Mouse (Mus musculus) left cerebral cortex, adult 11 months (tissue): Measurements from ENCODE around the gene Cmtm8.

Experiments used
- DNase-seq: peaks from one replicate; pipeline ENCODE4 v3.0.0; 2022; ENCODE audit warnings: low spot score

Cmtm8 gene

GRCm38 (mm10) chr9:114821548-114822289, 22.2 kb downstream of the Cmtm8 start:
- no peak for DNase-seq

- DNase-seq = no peak
These were observed 25.0 kb downstream of the Cmtm8 start for GRCm38 (mm10) chr9:114818918-114819317.

DNA sequence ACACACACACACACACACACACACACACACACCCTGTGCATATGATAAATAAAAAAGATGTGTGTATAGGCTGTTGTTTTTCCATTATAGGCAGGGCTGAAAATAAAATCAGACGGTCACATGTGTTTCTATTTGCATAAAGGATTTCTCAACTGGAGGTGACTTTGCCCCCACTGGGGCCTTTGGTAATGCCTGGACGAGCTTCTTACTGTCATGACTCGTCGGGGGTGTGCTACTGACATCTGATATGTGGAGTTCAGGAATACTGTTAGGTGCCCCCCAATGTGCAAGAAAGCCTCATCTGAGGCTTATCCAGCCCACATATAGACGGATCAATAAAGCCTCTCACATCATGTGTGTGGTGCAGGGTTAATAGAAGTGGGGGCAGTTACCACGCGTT, 26.9 kb downstream of the Cmtm8 start:
- DNase-seq = no peak

DNA sequence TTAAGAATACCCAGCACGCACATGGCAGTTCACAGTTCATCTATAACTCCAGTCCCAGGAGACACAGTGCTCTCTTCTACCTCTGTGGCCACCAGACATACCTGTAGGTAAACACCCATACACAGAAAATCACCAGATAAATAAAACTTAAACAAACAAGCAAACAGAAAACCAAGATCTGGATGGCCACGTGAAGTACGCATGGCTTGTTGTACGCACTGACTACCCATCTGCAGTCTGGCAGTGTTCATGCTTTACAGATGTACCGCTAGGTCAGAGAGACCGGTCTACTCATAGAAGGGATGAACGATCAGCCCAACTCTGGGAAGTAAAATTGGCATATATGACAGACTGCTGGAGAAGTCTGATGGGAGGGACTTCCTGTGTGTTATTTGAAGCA, 27.8 kb downstream of the Cmtm8 start:
- DNase-seq = no peak

GRCm38 (mm10) chr9:114815315-114815714, 28.6 kb downstream of the Cmtm8 start:
- no peak for DNase-seq

DNA sequence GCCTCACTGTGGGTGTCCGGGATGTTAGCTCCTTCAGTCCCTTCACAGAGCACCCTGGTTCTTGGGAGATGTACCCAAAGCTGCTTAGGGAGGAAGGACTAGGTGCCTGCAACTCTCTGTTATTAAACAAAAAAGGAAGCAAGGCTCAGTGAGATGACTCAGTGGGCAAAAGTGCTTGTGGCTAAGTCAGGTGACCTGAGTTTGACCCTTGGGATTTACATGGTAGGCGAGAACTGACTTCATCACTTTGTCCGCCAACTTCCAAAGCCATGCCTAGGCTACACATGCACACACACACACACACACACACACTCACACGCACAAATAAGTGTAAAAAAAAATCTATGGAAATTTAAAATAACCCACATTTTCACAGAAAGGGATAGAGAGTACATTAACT, 32.0 kb downstream of the Cmtm8 start:
- no peak for DNase-seq

- no peak for DNase-seq
These were observed 33.1 kb downstream of the Cmtm8 start for GRCm38 (mm10) chr9:114810837-114811236.

DNA sequence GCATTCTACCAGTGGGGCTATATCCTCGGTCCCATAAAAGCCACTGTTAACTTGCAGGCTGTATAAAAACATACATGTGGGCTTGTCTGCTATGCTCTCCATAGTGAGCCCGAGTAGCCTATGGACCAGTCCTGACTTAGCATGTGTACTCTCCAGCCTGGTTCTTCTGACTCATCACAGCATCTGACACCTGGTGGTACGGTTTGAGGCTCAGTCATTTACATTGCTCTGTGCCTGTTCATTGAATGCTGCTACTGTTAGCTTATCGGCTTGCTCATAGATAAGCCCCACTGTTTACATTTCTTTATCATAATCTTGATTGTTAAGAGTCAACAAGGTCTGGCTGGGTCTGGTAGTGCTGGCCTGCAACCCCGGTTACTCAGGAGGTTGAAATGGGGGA, 35.3 kb downstream of the Cmtm8 start:
- no peak for DNase-seq

- no peak for DNase-seq
These were observed 36.7 kb downstream of the Cmtm8 start for GRCm38 (mm10) chr9:114807261-114807660.

GRCm38 (mm10) chr9:114805151-114805671, 38.7 kb downstream of the Cmtm8 start:
- peak; percentile 44 for DNase-seq

DNA sequence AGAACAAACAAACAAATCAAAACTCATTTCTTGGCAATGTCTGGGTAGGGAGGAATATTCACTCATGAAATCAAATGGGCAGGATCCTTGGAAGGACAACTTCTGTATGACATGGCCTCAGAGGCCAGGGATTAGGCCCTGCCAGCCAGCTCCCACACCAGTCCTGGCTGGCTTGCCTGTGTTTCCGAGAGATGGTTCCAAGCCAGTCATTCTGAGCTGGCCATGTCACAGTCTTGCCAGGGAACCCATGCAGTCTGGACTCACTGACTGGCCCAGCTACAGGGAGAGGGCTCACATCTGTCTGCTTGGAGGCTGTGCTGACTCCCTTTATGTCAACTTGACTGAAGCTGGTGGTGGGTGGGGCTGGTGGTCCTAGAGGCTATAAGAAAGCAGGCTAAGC, 41.8 kb downstream of the Cmtm8 start:
- DNase-seq = no peak

- no peak for DNase-seq
These were observed 42.7 kb downstream of the Cmtm8 start for GRCm38 (mm10) chr9:114801301-114801700.

- no peak for DNase-seq
These were observed 44.4 kb downstream of the Cmtm8 start for GRCm38 (mm10) chr9:114799498-114800107.

DNA sequence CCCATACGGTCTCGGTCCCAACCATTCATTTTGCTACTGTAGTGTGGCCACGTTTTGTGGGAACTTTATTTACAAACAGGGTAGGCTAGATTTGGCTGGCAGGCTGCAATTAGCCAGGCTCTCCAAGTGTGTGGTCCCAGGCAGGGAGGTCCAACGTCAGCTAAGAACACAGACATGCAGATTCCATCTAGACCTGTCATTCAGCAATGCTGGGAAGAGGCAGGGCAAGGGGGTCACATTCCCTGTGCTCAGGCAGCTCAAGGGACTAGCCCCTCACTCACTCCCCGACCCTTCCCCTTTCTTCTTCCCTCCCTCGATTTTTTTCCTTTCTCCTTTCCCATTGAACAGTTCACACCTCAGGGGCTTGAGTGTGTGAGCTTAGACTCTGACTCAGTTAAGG, 45.1 kb downstream of the Cmtm8 start:
- no peak for DNase-seq

- peak; percentile 83 for DNase-seq
These were observed 46.5 kb downstream of the Cmtm8 start for GRCm38 (mm10) chr9:114797329-114798004.

DNA sequence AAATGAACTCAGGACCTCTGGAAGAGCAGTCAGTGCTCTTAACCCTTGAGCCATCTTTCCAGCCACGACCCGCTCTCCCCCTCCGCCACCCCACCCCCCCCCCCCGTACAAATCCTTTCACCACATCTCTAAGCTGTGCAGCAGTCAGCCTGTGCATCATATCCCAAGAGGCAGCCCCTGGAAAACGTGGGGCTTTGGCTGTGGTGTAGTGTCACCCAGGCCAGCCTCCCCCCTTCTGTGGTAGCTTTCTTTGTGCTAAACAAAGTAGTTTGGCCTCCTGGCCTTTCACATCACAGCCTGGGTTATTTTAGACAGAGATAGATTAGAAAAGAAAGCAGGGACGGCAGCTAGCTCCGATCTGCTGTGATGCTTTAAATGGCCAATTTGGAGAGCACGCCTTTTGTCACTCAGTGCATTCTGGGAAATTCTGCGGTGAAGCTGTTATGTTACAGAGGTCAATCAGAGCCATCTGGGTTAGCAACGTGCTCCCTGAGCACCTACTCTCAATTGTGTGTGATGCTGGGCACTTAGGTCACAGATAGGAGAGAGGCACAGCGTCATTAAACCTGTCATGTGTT, 47.4 kb downstream of the Cmtm8 start:
- DNase-seq = no peak

GRCm38 (mm10) chr9:114794491-114794890, 49.5 kb downstream of the Cmtm8 start:
- DNase-seq = no peak

- no peak for DNase-seq
These were observed 50.1 kb downstream of the Cmtm8 start for GRCm38 (mm10) chr9:114793764-114794295.

- DNase-seq = no peak
These were observed 54.0 kb downstream of the Cmtm8 start for GRCm38 (mm10) chr9:114789989-114790388.

DNA sequence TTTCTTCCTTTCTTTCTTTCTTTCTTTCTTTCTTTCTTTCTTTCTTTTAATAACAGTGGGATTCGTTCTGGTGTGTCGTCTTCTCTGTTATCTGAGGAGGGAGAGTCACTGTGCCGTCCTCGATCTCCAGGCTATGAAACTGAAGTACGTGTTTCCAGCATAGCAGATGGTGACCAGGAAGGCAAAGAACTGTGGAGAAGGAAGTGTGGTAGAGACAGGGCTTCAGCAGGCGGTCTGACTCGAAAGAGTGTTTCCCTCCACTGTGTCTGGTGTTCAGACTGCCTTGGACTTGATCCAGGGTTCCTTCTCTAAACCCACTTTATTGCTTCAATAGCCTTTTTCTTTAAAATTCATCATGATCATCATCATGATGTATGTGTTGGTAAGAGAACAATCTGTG, 54.4 kb downstream of the Cmtm8 start:
- DNase-seq = no peak

DNA sequence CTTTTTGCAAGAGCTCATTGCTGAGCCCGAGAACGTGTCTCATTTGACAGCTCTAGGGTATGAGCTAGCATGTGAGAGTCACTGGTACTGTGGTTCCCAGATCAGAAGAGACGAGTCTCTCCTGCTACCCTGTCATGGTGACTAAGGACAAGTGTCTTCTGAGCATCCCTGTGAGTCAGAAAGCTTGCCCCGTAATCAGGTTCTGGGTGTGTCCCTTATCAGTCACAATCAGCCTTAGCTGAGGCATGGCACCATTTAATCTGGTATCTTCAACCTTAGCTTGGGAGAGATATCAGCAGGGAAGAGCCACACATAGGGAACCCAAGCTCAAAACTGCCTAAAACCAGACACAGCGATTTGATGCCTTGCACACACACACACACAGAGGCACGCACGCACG, 55.3 kb downstream of the Cmtm8 start:
- DNase-seq = no peak

DNA sequence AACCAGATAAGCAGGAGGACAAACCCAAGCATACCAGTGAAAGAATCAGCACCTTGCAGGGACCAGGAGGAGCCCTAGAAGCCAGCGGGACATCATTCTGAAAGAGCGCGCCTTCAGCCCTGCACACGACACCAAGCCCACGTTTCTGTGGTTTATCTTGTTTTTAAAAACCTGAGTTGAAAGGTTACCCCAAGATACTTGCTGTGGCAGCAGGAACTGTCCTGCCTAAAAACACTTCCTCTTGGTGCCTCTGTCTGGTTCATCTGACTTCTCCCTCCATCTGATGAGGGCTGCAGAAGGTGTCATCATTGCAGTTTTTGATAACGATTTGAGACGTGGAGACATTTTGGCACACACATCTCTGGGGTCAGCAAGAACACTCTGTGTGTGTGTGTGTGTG, 56.2 kb downstream of the Cmtm8 start:
- no peak for DNase-seq
